ENCODE assay signal across 27 mouse cellular contexts in the genomic region with DNA sequence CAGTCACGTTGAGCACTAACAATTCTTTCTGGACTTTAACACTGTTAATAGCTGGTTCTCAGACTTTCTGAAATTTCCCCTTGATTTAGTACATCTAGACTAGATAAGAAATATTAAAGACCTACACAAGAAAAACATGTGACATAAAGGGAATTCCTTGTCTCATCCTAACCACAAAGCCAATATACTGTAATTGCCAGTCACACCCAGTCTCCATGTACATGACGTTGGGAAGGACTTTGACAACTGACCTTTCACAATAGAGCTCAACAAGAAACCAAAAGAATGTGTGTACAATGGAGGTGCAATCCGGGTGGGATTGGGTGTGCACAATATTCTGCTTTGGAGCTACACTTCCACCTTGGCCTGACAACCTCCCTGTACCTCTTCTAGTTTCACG. TPM values are rescaled to one million over a fixed set of nuclear protein-coding genes. Genes with fewer than 3 reads are reported as not detected.
DNase-seq lines count a peak whose midpoint lies in the region; ATAC-seq and TF ChIP-seq lines count a peak whose summit lies in the region.
"Had no signal": no experiment of that assay in that cellular context is flagged by ENCODE, and none has a peak within 500 bp of the region (broad histone marks: within the 10 kb centered on the region; RNA-seq: fewer than 3 reads in every experiment).

No protein-coding gene starts in this region.

- H3K4me2 ChIP-seq in midbrain, embryonic 11.5 days = no peak overlapping the region
- H3K4me2 ChIP-seq in midbrain, embryonic 13.5 days (replicated peaks) = no peak overlapping the region
- H3K4me2 ChIP-seq in intestine, postnatal 0 days (replicated peaks; ENCODE audit: low read depth) = no peak overlapping the region
- no peak overlapping the region for H3K4me2 ChIP-seq in kidney, embryonic 15.5 days
- H3K4me2 ChIP-seq: embryonic facial prominence, embryonic 13.5 days; embryonic facial prominence, embryonic 15.5 days; forebrain, embryonic 12.5 days had no signal

- no peak for ATAC-seq in midbrain, embryonic 11.5 days (ENCODE audit: low FRiP score)
- no peak for ATAC-seq in midbrain, embryonic 13.5 days
- ATAC-seq in intestine, postnatal 0 days = peak; percentile 90
- ATAC-seq in kidney, embryonic 15.5 days (replicated peaks; ENCODE audit: low FRiP score) = no peak
- ATAC-seq: activated CD4-positive, CD25-positive, alpha-beta regulatory T cell, adult 4 months; CD4-positive, CD25-positive, alpha-beta regulatory T cell, adult 4 months; forebrain, embryonic 14.5 days; forebrain, embryonic 16.5 days; Patski had no signal

- WGBS in midbrain, embryonic 11.5 days = 90% methylated on average over 4 of the region's 4 CpGs
- WGBS in midbrain, embryonic 13.5 days = 91% methylated on average over 4 of the region's 4 CpGs
- 50% methylated on average over 4 of the region's 4 CpGs for WGBS in intestine, postnatal 0 days
- 83% methylated on average over 4 of the region's 4 CpGs for WGBS in kidney, embryonic 15.5 days

- H3K27me3 ChIP-seq in midbrain, embryonic 11.5 days (ENCODE audit: control insufficient read depth, insufficient read depth, low read length) = no peaks in the 10 kb centered on the region
- H3K27me3 ChIP-seq in midbrain, embryonic 13.5 days = no peaks in the 10 kb centered on the region
- H3K27me3 ChIP-seq in intestine, postnatal 0 days (replicated peaks; ENCODE audit: control insufficient read depth, insufficient read depth, low read length) = no peaks in the 10 kb centered on the region
- no peaks in the 10 kb centered on the region for H3K27me3 ChIP-seq in kidney, embryonic 15.5 days
- H3K27me3 ChIP-seq: CH12.LX; embryonic facial prominence, embryonic 13.5 days; embryonic facial prominence, embryonic 15.5 days; forebrain, embryonic 12.5 days; Patski had no signal

- peak; percentile 19 for DNase-seq in midbrain, embryonic 11.5 days (ENCODE audit: low spot score, missing footprints)
- no peak for DNase-seq in cerebellum, postnatal 25 days
- DNase-seq: adrenal gland, adult 8-10 months; adrenal gland, postnatal 14 days; adrenal gland, postnatal 36 days; B cell, adult 2 months; cerebellum, adult 11-12 months; cerebellum, adult 2 months; cerebellum, adult 9-10 months; cerebellum, postnatal 10 days; cerebellum, postnatal 36 days; embryo, embryonic 11 days had no signal

- H3K9ac ChIP-seq in midbrain, embryonic 11.5 days (ENCODE audit: low read length) = no peak overlapping the region
- H3K9ac ChIP-seq in midbrain, embryonic 13.5 days (replicated peaks) = no peak overlapping the region
- H3K9ac ChIP-seq in intestine, postnatal 0 days (ENCODE audit: low read depth, low read length) = no peak overlapping the region
- no peak overlapping the region for H3K9ac ChIP-seq in kidney, embryonic 15.5 days
- H3K9ac ChIP-seq: embryonic facial prominence, embryonic 13.5 days; embryonic facial prominence, embryonic 15.5 days; forebrain, embryonic 12.5 days had no signal

- no peak overlapping the region for H3K27ac ChIP-seq in midbrain, embryonic 11.5 days (ENCODE audit: low read depth, low read length)
- no peak overlapping the region for H3K27ac ChIP-seq in midbrain, embryonic 13.5 days
- peak overlapping the region; percentile 57 for H3K27ac ChIP-seq in intestine, postnatal 0 days (ENCODE audit: low read depth, low read length)
- H3K27ac ChIP-seq in kidney, embryonic 15.5 days = no peak overlapping the region
- H3K27ac ChIP-seq: embryonic facial prominence, embryonic 13.5 days; embryonic facial prominence, embryonic 15.5 days; forebrain, embryonic 10.5 days; forebrain, embryonic 12.5 days had no signal

- H3K9me3 ChIP-seq in midbrain, embryonic 11.5 days (ENCODE audit: control insufficient read depth, low read length) = no peaks in the 10 kb centered on the region
- no peaks in the 10 kb centered on the region for H3K9me3 ChIP-seq in midbrain, embryonic 13.5 days
- no peaks in the 10 kb centered on the region for H3K9me3 ChIP-seq in intestine, postnatal 0 days (ENCODE audit: control insufficient read depth)
- H3K9me3 ChIP-seq in kidney, embryonic 15.5 days (replicated peaks) = no peaks in the 10 kb centered on the region; the same call in 1 of the 2 replicates
- H3K9me3 ChIP-seq: embryonic facial prominence, embryonic 13.5 days; embryonic facial prominence, embryonic 15.5 days; forebrain, embryonic 10.5 days; forebrain, embryonic 12.5 days; G1E had no signal

- no peak for TF ChIP-seq CTCF in intestine, postnatal 0 days (IDR thresholded peaks at IDR 0.05; ENCODE audit: low read depth)

- H3K36me3 ChIP-seq in midbrain, embryonic 11.5 days (ENCODE audit: control insufficient read depth, insufficient read depth, low read length) = no peaks in the 10 kb centered on the region
- no peaks in the 10 kb centered on the region for H3K36me3 ChIP-seq in midbrain, embryonic 13.5 days
- no peaks in the 10 kb centered on the region for H3K36me3 ChIP-seq in intestine, postnatal 0 days (ENCODE audit: control insufficient read depth, insufficient read depth)
- no peaks in the 10 kb centered on the region for H3K36me3 ChIP-seq in kidney, embryonic 15.5 days
- H3K36me3 ChIP-seq: embryonic facial prominence, embryonic 13.5 days; embryonic facial prominence, embryonic 15.5 days; forebrain, embryonic 10.5 days; forebrain, embryonic 12.5 days; G1E had no signal

- H3K4me3 ChIP-seq in midbrain, embryonic 11.5 days (ENCODE audit: low read depth, low read length) = no peak overlapping the region
- no peak overlapping the region for H3K4me3 ChIP-seq in midbrain, embryonic 13.5 days (replicated peaks)
- no peak overlapping the region for H3K4me3 ChIP-seq in intestine, postnatal 0 days (ENCODE audit: low read depth, low read length)
- H3K4me3 ChIP-seq in kidney, embryonic 15.5 days (replicated peaks) = no peak overlapping the region
- H3K4me3 ChIP-seq: embryonic facial prominence, embryonic 13.5 days; embryonic facial prominence, embryonic 15.5 days; erythroblast, embryonic 14.5 days; forebrain, embryonic 10.5 days; forebrain, embryonic 12.5 days had no signal

- H3K4me1 ChIP-seq in midbrain, embryonic 11.5 days (ENCODE audit: control insufficient read depth, insufficient read depth, low read length) = no peaks in the 10 kb centered on the region
- no peaks in the 10 kb centered on the region for H3K4me1 ChIP-seq in midbrain, embryonic 13.5 days (replicated peaks)
- H3K4me1 ChIP-seq in intestine, postnatal 0 days (replicated peaks; ENCODE audit: control insufficient read depth, insufficient read depth, low read length) = peaks cover 3% of the 10 kb centered on the region; the same call in 1 of the 2 replicates
- H3K4me1 ChIP-seq in kidney, embryonic 15.5 days = no peaks in the 10 kb centered on the region
- H3K4me1 ChIP-seq: embryonic facial prominence, embryonic 13.5 days; embryonic facial prominence, embryonic 15.5 days; forebrain, embryonic 10.5 days; forebrain, embryonic 12.5 days had no signal

RNA-seq across cellular contexts. Expression of a gene that starts 15.7 kb away (rescaled TPM):
- polyA plus RNA-seq in midbrain, embryonic 11.5 days (2014; fragmentation: Nextera tagmentation; extraction: Ambion mirVana) = 0.33 and 0.53 TPM in 2 replicates
- polyA plus RNA-seq in midbrain, embryonic 13.5 days (2015; fragmentation: Nextera tagmentation; extraction: Ambion mirVana) = 0.40 and 0.77 TPM in 2 replicates
- polyA plus RNA-seq in intestine, postnatal 0 days (2015; fragmentation: Nextera tagmentation; extraction: Ambion mirVana) = 22.8 and 27.7 TPM in 2 replicates
- 1.7 and 1.9 TPM in 2 replicates for polyA plus RNA-seq in kidney, embryonic 15.5 days (2015; fragmentation: Nextera tagmentation; extraction: Ambion mirVana)
